Mouse (Mus musculus) cortical plate, adult 2 months (tissue): ENCODE data around the gene Myo5a.

Source experiments
- CTCF ChIP-seq: fragments of 200-500 bp; IDR thresholded peaks from 2 replicates; pipeline ENCODE4 v1.5.1; 2011; ENCODE audit warnings: mild to moderate bottlenecking, control low read depth, low read length; ENCODE audit not compliant: insufficient read depth; ENCODE audit errors: extremely low read depth
- POLR2A ChIP-seq: fragments of 200-500 bp; IDR thresholded peaks from 2 replicates; pipeline ENCODE4 v1.6.1; 2011; ENCODE audit warnings: mild to moderate bottlenecking, low read length, control low read depth; ENCODE audit not compliant: insufficient read depth; ENCODE audit errors: extremely low read depth

DNA sequence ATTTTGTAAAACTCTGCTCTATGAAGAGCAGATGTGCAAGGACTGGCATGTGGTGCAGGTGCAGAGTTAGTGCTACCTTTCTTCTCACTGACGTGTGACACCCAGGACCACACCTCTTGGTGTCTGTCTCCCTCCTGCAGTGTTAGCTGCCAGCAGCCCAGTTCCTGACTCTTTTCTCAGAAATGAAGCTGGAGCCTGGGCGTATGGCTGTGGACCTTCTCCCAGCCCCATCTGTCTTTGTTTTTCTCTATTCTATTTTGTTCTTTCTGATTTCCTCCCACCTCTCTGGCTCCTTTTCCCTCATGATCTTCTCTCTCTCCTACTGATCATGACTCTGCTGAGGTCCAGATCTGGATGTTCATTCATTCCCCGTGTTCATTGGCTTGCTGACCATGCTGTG lies 50.3 kb downstream of the Myo5a start:
- TF ChIP-seq CTCF (no peak), POLR2A (no peak)
